Mouse (Mus musculus) mouse trophoblast stem cell (cell line): ENCODE results near the gene Gm10337.

Source experiments
- in situ Hi-C, 2 experiments: fragments of 300-500 bp; cut with MseI, MboI; formaldehyde crosslinking; loops; 2 replicates in 1 of 2; 3 replicates in 1 of 2; pipeline ENCODE4 v1.15.1; 2025

Gene Gm10337

DNA sequence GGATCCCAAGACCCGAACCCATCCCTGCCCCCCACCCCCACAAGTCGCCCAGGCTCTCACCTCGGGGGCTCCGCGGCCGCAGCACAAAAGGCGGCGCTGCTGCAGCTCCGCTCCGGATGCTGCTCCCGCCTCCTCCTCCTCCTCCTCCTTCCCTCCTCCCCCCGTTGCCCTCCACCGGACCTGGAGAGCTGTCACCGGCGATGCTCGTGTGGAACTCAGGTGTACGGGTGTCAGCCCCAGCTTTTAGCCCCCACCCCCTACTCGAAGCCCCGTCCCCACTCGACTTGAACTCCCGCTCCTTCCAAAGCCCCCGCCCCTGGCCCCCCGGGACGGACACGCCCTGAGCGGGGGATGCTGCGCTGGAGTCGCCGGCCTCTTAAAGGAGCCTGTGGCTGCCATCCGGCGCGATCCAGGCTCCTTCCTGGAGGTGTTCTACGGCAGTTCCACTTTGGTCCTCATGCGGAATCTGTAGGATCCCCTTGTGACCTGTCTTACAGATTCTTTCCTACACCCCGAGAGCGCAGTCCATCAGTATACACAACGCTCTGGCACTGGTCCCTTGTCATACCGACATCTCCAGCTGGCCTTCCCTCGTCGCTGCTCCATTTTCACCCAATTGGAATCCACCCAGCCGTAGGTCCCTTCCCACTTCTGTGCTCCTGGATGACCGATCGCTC is 13.3 kb downstream of the Gm10337 start, which contains the start of gene Map3k12:
Map3k12 (minus strand) TSS at position 337 of the 677 bp plus-strand sequence.
- in situ Hi-C loops = no loop called here

- in situ Hi-C loops = no loop called here
Observed at GRCm38 (mm10) chr15:102517631-102517975, 14.1 kb downstream of the Gm10337 start.

DNA sequence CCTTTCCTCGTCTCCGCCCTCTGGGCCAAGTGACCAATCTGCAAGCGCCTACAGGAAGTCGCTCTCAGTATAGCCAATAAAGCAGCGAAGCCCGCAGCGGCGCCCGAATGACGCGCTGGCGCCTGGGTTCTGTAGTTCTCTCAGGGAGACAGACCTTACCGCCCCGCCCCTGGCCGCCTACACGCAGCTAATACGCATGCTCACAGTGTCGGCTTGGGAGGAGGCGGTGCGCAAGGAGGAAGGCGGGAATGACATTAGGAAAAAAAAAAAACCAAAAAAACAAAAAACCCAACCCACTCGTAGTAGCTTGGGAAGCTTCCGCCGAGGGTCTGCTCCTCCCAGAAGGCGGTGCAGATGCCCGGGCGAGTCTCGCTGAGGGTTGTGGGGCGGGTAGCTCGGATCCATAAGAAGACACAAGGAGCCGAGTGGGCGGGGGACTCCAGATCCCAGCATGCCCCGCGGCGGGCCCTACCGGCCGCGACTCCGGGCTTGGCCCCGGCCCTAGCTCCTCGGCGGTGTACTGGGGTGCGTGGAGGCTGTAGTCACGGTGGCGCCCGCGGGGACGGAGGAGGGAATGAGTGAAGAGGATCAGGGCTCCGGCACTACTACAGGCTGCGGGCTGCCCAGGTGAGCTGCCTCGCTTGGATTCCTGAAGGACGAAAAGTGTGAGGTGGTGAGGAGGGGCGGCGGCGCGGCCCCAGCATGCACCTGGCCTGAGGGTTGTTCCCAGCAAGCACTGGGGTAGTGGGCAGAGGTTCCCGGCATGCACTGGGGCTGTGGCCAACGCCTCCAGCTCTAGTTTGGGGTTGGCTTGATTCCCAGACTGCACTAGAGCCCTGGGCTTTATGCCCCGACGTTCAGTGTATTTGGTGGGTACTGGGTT is 14.7 kb downstream of the Gm10337 start, which contains the start of gene Tarbp2:
Tarbp2 (plus strand) TSS at position 217 of the 883 bp plus-strand sequence.
- in situ Hi-C loops = no loop called here

- in situ Hi-C loops = no loop called here
Observed at GRCm38 (mm10) chr15:102518859-102519201, 15.3 kb downstream of the Gm10337 start.

DNA sequence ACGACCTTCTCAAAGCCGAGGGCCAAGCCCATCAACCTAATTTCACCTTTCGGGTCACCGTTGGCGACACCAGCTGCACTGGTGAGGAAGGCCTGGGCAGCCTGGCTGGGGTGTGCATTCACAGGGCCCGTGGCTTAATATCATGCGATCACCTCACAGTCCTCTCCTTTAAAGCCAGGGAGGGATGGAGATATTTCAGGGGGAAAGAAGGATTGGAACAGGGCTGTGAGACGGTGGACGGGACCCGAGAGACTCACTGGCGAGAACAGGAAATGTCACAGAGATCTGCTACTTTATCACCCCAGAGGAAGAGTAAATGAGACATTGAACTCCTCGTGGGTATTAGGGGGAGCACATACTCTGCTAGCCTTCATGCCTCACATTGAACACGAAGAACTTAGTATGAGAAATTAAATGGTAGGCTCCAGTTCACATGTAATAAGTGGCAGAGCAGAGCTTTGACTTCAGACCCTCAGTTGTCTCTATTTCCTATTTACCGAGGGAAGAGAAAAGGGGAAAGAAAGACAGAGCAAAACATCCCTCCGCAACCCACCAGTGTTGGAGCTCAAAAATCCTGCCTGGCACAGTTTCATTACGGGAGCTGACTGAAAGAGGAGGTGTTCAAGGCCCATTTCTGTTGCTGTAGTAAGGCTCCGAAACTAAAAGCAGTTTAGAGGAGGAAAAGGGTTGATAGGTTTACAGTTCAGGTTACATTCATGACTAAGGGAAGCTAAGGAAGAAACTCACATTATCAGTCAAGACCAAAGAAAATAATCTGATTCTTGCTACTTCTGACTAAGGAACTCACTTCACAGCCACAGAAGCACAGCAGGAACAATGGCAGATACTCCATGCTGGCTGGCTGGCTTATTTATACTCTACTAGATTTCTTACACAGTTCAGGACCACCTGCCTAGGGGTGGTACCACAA is 16.0 kb downstream of the Gm10337 start:
- in situ Hi-C loops = no loop called here

DNA sequence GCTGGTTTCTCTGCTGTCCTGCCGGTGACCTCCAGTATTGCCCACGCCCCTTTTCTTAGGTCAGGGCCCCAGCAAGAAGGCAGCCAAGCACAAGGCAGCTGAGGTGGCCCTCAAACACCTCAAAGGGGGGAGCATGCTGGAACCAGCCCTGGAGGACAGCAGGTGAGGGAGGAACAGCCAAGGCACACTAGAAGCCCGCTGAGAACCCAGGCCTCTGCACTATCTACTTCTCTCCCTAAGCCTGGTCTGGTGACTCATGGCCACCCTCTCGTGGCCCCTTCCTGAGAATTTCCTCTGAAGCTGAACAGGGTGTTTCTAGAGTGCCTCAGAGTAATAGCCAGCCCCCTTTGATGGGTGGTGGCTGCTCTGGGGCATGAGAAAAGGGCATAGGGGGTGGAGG is 16.9 kb downstream of the Gm10337 start:
- in situ Hi-C loops = no loop called here

- in situ Hi-C loops = no loop called here
Observed at GRCm38 (mm10) chr15:102521480-102521879, 18.0 kb downstream of the Gm10337 start.

DNA sequence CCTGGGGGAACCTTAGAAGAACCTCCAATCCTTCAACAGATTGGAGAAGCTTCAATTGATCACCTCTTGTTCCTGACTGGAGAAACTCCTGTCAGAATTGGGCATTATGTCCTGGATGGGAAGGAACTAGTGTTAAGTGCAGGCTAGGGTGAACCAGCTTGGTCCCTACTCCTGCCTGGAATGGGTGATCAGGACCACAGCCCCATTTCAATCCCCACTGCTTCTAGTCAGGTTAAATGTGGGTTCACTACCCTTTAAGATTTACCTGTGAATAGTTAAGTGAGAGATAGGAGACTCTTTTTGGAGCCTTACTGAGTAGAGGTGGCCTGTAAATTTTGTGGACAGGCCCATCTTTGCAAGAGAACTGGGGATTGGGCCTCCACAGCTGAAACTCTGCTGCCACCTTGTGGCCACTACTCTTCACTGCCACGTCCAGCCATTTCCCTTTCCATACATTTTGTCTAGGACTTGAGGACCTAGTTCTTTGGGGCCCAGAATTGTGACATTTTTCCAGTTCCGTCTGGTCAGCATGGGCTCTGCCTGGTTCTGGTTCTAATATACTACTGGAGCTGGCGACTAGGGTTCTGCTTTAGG is 21.5 kb downstream of the Gm10337 start, which contains the start of gene Npff:
Npff (minus strand) TSS at position 51 of the 594 bp plus-strand sequence.
- in situ Hi-C loops = no loop called here

DNA sequence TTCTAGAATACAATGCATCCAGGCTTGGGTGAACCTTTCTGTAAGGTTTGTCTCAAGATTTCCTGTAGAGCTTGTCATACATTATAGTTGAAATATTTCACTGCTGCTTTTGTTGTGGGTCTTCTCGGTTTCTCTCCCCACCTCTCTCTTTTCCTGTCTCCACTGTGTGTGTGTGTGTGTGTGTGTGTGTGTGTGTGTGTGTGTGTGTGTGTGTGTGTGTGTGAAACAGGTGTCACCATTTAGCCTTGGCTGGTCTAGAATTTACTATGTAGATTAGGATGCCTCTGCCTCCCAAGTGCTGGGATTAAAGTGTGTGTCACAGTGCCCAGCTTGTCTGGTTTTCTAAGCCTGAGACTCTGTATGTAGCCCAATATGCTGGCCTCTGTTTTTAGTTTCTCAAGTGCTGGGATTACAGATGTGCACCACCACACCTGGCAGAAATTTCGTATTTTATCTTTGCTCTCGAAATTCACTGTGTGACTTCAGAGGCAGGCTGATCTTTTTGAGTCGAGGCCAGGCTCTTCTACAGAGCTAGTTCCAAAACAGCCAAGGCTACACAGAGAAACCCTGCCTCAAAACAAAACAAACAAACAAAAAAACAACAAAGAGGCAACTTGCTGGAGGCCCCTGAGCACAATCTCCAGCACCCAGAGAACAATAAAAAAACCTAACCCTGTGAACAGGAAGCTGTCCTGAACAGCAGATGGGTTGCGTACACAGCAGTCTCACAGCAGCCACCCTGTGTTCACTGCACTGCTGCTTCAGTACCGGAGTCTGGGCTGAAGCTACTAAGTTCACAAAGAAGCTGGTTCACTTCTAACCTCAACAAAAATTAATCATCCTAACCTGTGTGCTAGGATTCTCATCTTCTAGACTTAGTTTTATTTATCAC is 22.8 kb downstream of the Gm10337 start:
- in situ Hi-C loops = no loop called here

DNA sequence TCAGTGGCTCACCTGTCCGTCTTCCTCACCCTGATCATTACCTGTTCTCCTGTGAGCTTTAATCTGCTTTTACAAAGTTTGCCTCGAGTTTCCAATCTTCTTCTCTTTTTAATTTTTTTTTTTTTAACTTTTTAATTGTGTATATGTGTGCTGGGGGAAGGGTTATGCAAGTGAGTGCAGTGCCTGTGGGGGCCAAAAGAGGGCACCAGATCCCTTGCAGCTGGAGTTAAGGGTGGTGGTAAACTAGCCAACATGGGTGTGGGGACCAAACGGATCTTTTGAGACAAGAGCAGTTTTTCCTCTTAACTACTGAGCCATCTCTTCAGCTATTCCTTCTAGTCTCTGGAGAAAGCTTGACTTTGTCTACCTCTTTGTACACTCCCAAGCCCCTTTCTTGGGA is 24.4 kb downstream of the Gm10337 start:
- in situ Hi-C loops = no loop called here

DNA sequence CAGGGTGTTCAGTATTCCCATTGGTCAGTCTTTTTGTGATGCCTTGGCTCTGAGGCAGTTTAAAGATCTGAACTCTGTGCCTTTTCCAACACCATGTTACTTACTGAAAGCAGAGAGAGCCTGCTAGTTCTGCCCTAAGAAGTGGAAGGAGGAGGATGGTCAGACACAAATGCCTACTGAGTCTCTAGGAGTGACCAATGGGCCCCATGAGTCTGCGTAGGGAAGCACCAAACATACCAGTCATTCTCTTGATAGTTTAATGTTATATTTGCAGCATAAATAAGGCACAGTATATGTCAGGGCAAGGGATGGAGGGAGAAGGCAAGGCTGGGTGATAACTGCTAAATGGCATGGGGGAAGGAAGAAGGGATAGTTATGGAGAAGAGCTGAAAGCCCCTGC is 24.9 kb downstream of the Gm10337 start:
- in situ Hi-C loops = no loop called here

- in situ Hi-C loops = no loop called here
Observed at GRCm38 (mm10) chr15:102530566-102530965, 27.0 kb downstream of the Gm10337 start.

GRCm38 (mm10) chr15:102531586-102531985 is 28.1 kb downstream of the Gm10337 start:
- in situ Hi-C loops = no loop called here

GRCm38 (mm10) chr15:102532106-102532900 is 28.8 kb downstream of the Gm10337 start:
- in situ Hi-C loops = no loop called here

GRCm38 (mm10) chr15:102533926-102534325 is 30.4 kb downstream of the Gm10337 start:
- in situ Hi-C loops = no loop called here

DNA sequence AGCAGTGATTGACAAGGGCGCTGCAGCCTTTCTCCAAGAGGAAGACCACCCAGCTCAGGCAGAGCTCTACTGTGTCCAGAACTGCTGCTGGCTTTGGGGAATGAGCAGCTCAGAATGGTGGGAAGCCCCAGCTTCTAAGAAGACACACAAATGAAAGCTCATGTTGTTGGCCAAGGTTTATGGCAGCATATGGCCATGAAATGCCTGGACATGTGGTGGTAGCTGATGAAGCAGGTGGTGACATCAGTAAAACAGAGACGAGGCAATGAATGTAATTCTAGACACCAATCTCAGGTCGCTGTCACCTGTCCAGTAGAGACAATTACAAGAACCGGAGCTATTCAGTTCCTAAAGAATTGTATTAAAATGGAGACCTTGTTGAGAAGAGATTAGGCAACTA is 41.3 kb downstream of the Gm10337 start:
- in situ Hi-C loops = no loop called here

DNA sequence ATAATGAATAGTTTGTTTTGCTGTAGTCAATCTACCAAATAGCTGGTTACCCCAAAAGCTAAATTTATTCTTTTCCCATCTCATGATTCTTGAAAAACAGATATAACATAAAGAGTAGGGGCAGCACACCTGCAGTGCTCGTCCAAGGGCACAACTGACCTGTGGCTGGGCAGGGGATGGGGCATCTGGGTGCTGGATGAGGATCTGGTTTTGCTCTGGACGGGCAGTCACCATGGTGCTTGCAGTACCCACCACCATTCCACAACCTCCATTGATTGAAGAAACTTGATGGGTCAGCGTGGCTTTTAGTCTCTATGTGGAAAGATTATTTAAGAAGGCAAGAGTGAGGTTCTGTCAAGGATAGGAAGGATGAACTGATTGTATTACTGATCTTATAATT is 42.7 kb downstream of the Gm10337 start:
- in situ Hi-C loops = no loop called here

- in situ Hi-C loops = no loop called here
Observed at GRCm38 (mm10) chr15:102546677-102547427, 43.3 kb downstream of the Gm10337 start.

- in situ Hi-C loops = no loop called here
Observed at GRCm38 (mm10) chr15:102547478-102547877, 44.0 kb downstream of the Gm10337 start.
